Mouse (Mus musculus) liver, postnatal 0 days (tissue): ENCODE measurements around the gene Trpv2. TPM values are rescaled to one million over a fixed set of nuclear protein-coding genes. Genes with fewer than 3 reads are reported as not detected.
A peak's percentile ranks its signal among the peaks of the same experiment; 100 is the strongest.

Experiments
- ATAC-seq: fragments of 200-750 bp; cut with Nextera tagmentation; 2 replicates; pipeline ENCODE4 v1.8.0; 2017; ENCODE audit warnings: mild to moderate bottlenecking, moderate library complexity
- DNase-seq: peaks from one replicate; pipeline ENCODE4 v3.0.0-alpha.2; 2016
- H3K27ac ChIP-seq: fragments of 300-500 bp; sonication (generic); 2 replicates; pipeline ENCODE4 v1.5.1; 2014; ENCODE audit warnings: antibody characterized with exemption, moderate library complexity, mild to moderate bottlenecking, low read depth
- H3K27me3 ChIP-seq: fragments of 300-500 bp; sonication (generic); 2 replicates; pipeline ENCODE4 v1.6.1; 2014; ENCODE audit warnings: low read length, control low read depth, mixed read lengths; ENCODE audit not compliant: insufficient read depth
- H3K36me3 ChIP-seq: fragments of 300-500 bp; sonication (generic); replicated peaks from 2 replicates; pipeline ENCODE4 v1.6.1; 2014; ENCODE audit warnings: mild to moderate bottlenecking, control low read depth, low read length, moderate library complexity, mixed read lengths; ENCODE audit not compliant: insufficient read depth
- H3K4me1 ChIP-seq: fragments of 300-500 bp; sonication (generic); 2 replicates; pipeline ENCODE4 v1.6.1; 2014; ENCODE audit warnings: antibody characterized with exemption, mild to moderate bottlenecking, control low read depth; ENCODE audit not compliant: insufficient read depth
- H3K4me2 ChIP-seq: fragments of 300-500 bp; sonication (generic); 2 replicates; pipeline ENCODE4 v1.6.1; 2014; ENCODE audit warnings: low read depth, mild to moderate bottlenecking, low read length, moderate library complexity, mixed read lengths
- H3K4me3 ChIP-seq: fragments of 300-500 bp; sonication (generic); 2 replicates; pipeline ENCODE4 v1.5.1; 2014; ENCODE audit warnings: low read depth, low read length
- H3K9ac ChIP-seq: fragments of 300-500 bp; sonication (generic); replicated peaks from 2 replicates; pipeline ENCODE4 v1.6.1; 2014; ENCODE audit warnings: mild to moderate bottlenecking, moderate library complexity
- H3K9me3 ChIP-seq: fragments of 300-500 bp; sonication (generic); 2 replicates; pipeline ENCODE4 v1.6.1; 2016; ENCODE audit warnings: mild to moderate bottlenecking, control low read depth, low read length, mixed read lengths
- CTCF ChIP-seq: sonication (generic); IDR thresholded peaks from 2 replicates; pipeline ENCODE4 v1.5.1; 2016; ENCODE audit warnings: antibody characterized with exemption, low read depth
- EP300 ChIP-seq: IDR thresholded peaks from 2 replicates; pipeline ENCODE4 v1.6.1; 2016; ENCODE audit warnings: antibody characterized with exemption, low read depth, mild to moderate bottlenecking
- WGBS: fragments of 180-500 bp; shearing (Covaris S2); extraction: QIAGEN DNeasy Blood & Tissue Kit; methylation state at CpG from one replicate; pipeline ENCODE4 v1.1.7; 2014; ENCODE audit not compliant: insufficient replicate concordance; 5-methylcytosine and 5-hydroxymethylcytosine counted together
- polyA plus RNA-seq: library from polyadenylated mRNA; unstranded; fragments of >200 nt; fragmentation: Nextera tagmentation; extraction: Ambion mirVana; gene quantifications from 2 replicates; pipeline ENCODE4 v1.2.1, GENCODE M21; 2015

Trpv2 gene
- polyA plus RNA-seq, 1 experiment from 2014 or later = 5.4 TPM

- no peaks in the 10 kb centered on the region for H3K9me3 ChIP-seq
- ATAC-seq (no peak), DNase-seq (no peak)
- peaks cover 24% of the 10 kb centered on the region for H3K36me3 ChIP-seq
- H3K4me3 ChIP-seq = no peak overlapping the region
- TF ChIP-seq CTCF (no peak), EP300 (no peak)
- 47% methylated on average over 5 of the region's 5 CpGs for WGBS
- no peak overlapping the region for H3K9ac ChIP-seq
- H3K27me3 ChIP-seq = no peaks in the 10 kb centered on the region
- no peak overlapping the region for H3K27ac ChIP-seq
- H3K4me2 ChIP-seq = no peak overlapping the region
- H3K4me1 ChIP-seq = peaks cover 25% of the 10 kb centered on the region
Observed at GRCm38 (mm10) chr11:62557205-62557604, 17.1 kb upstream of the Trpv2 start.

GRCm38 (mm10) chr11:62558152-62558551 is 16.1 kb upstream of the Trpv2 start:
- H3K9me3 ChIP-seq = no peaks in the 10 kb centered on the region
- peaks cover 22% of the 10 kb centered on the region for H3K36me3 ChIP-seq
- H3K4me1 ChIP-seq = peaks cover 25% of the 10 kb centered on the region
- DNase-seq (no peak), ATAC-seq (no peak)
- no peak overlapping the region for H3K4me3 ChIP-seq
- TF ChIP-seq EP300 (no peak), CTCF (no peak)
- WGBS = 83% methylated on average over 2 of the region's 2 CpGs
- H3K9ac ChIP-seq = no peak overlapping the region
- no peak overlapping the region for H3K4me2 ChIP-seq
- no peak overlapping the region for H3K27ac ChIP-seq
- no peaks in the 10 kb centered on the region for H3K27me3 ChIP-seq

GRCm38 (mm10) chr11:62558961-62559646 is 15.2 kb upstream of the Trpv2 start:
- no peaks in the 10 kb centered on the region for H3K9me3 ChIP-seq
- peak; percentile 34 for DNase-seq
- no peak overlapping the region for H3K4me2 ChIP-seq
- 35% methylated on average over 6 of the region's 6 CpGs for WGBS
- ATAC-seq = peak; percentile 55
- H3K27me3 ChIP-seq = no peaks in the 10 kb centered on the region
- no peak overlapping the region for H3K9ac ChIP-seq
- H3K27ac ChIP-seq = no peak overlapping the region
- peaks cover 17% of the 10 kb centered on the region for H3K4me1 ChIP-seq
- TF ChIP-seq CTCF (no peak), EP300 (no peak)
- H3K4me3 ChIP-seq = no peak overlapping the region
- H3K36me3 ChIP-seq = peaks cover 13% of the 10 kb centered on the region

- Histone ChIP-seq H3K27ac (no peak overlapping the region), H3K36me3 (peaks cover 3% of the 10 kb centered on the region; the same call in 1 of the 2 replicates), H3K4me3 (peak overlapping the region; percentile 33), H3K4me1 (peaks cover 8% of the 10 kb centered on the region), H3K9me3 (no peaks in the 10 kb centered on the region), H3K27me3 (no peaks in the 10 kb centered on the region), H3K4me2 (peak overlapping the region; percentile 70), H3K9ac (no peak overlapping the region; the same call in 1 of the 2 replicates)
- WGBS = 36% methylated on average over 43 of the region's 43 CpGs
- ATAC-seq (no peak), DNase-seq (peak; percentile 23)
- TF ChIP-seq CTCF = no peak
- no peak for TF ChIP-seq EP300
Observed at GRCm38 (mm10) chr11:62560463-62561016, 13.7 kb upstream of the Trpv2 start.

GRCm38 (mm10) chr11:62563590-62563989 is 10.7 kb upstream of the Trpv2 start:
- TF ChIP-seq EP300 = no peak
- no peak for TF ChIP-seq CTCF
- Histone ChIP-seq H3K36me3 (no peaks in the 10 kb centered on the region), H3K27ac (no peak overlapping the region), H3K27me3 (no peaks in the 10 kb centered on the region), H3K4me1 (peaks cover 8% of the 10 kb centered on the region), H3K4me3 (no peak overlapping the region), H3K4me2 (no peak overlapping the region), H3K9ac (no peak overlapping the region), H3K9me3 (no peaks in the 10 kb centered on the region)
- 82% methylated on average over 2 of the region's 2 CpGs for WGBS
- no peak for ATAC-seq
- no peak for DNase-seq

- no peaks in the 10 kb centered on the region for H3K4me1 ChIP-seq
- H3K9me3 ChIP-seq = no peaks in the 10 kb centered on the region
- DNase-seq (no peak), ATAC-seq (no peak)
- TF ChIP-seq CTCF = no peak
- no peak for TF ChIP-seq EP300
- H3K27me3 ChIP-seq = no peaks in the 10 kb centered on the region
- H3K27ac ChIP-seq = no peak overlapping the region
- no peak overlapping the region for H3K4me3 ChIP-seq
- no peak overlapping the region for H3K4me2 ChIP-seq
- H3K9ac ChIP-seq = no peak overlapping the region
- H3K36me3 ChIP-seq = no peaks in the 10 kb centered on the region
- WGBS = 58% methylated on average over 7 of the region's 7 CpGs
Observed at GRCm38 (mm10) chr11:62565747-62566146, 8.5 kb upstream of the Trpv2 start.
